Mouse (Mus musculus): ENCODE results near the gene Lrrd1. TPM values are rescaled to one million over a fixed set of nuclear protein-coding genes. Genes with fewer than 3 reads are reported as not detected.
"Not testable (repeated sequence)": the region's sequence is repeated elsewhere in the genome, so short reads cannot be mapped to it uniquely, and the experiment has no call there.

Lrrd1 gene
- not detected in 2 replicates for total RNA-seq (2015)
- total RNA-seq (2017) = 0.03 and 0.12 TPM in 2 replicates

- no peak for ATAC-seq (replicated peaks; ENCODE audit: poor library complexity)
Observed at GRCm38 (mm10) chr5:3845026-3845425, at the start of gene Lrrd1. Lrrd1 (plus strand) TSS chr5:3845173.

GRCm38 (mm10) chr5:3797101-3797500 lies 47.9 kb upstream of the Lrrd1 start:
- ATAC-seq (replicated peaks; ENCODE audit: poor library complexity) = not testable (repeated sequence)

- not testable (repeated sequence) for ATAC-seq (replicated peaks; ENCODE audit: poor library complexity)
Observed at GRCm38 (mm10) chr5:3798656-3799055, 46.3 kb upstream of the Lrrd1 start.

DNA sequence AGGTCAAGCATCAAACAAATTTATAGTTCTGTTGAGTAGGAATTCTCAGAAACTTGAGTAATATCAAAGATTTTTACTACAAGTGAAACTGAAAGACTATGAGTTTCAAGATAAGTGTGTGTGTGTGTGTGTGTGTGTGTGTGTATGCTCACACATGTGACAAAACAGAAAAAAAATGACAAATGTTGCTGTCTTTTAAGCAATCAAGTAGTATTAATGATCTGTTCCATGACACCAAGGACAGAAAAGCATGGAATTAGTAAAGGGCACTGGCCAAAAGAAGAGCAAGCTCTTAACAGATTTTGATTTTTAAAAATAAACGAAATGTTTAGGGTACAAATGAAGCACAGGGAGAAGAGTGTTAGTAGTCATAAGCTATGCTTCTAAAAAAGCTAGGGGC lies 44.9 kb upstream of the Lrrd1 start:
- ATAC-seq (replicated peaks; ENCODE audit: poor library complexity) = no peak

DNA sequence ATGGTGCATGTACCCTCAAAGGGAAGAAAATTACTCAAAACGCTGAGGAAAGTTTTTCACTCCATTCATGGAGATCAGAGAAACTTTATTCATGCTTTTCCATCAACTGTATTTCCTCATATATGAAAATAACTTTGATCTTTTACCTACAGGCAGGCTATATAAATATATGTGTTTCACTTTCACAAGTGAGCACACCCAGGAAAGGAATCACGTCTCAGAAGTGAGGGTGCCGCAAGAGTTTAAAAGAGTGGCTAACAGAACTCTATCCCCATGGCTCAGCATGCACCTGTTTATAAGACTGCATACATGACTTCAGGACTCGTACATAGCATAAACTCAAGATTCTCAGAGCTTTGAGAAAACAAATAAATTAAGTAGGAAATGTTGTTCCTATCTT lies 44.1 kb upstream of the Lrrd1 start:
- ATAC-seq (replicated peaks; ENCODE audit: poor library complexity) = no peak

DNA sequence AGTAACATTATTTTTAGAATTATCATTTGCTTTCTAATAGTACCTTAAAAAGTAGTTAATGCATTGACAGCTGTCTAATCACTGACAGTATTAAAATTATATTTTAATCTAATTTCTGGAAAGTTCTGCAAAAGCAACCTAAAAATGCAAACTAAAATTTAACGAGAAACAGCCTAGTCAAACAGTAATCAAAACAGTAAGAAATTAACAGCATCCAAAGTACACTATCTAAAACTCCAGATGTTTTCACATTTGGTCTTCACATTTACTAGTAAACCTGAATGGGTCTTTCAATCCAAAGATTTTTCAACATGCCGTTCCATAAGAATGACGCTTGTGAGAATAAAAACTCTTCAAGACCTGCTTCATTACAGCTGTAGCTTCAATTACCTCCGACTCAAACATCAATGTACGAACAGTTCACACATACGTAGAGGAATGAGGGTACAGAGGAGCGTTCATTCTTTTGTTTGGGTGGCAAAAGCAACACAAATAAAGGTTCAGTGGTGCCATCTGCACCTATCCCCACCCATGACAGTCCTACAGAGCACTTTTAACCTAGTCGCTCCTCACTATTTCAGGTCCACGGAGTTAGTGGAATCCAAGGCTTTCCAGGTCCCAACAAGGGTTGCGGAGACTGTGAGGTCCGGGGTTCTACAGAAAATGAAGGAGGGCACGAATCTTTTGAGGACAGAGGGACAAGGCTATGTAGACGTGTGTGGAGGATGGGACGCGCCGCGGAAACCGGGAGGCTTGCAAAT lies 43.1 kb upstream of the Lrrd1 start:
- peak; percentile 4 for ATAC-seq (replicated peaks; ENCODE audit: poor library complexity)

- peak; percentile 82 for ATAC-seq (replicated peaks; ENCODE audit: poor library complexity)
Observed at GRCm38 (mm10) chr5:3802433-3803291, 42.3 kb upstream of the Lrrd1 start, which contains the start of the genes Ankib1 and Krit1. Ankib1 (minus strand) TSS chr5:3802925. Krit1 (plus strand) TSS chr5:3803184.

GRCm38 (mm10) chr5:3803292-3804165 lies 41.4 kb upstream of the Lrrd1 start:
- peak; percentile 69 for ATAC-seq (replicated peaks; ENCODE audit: poor library complexity)

DNA sequence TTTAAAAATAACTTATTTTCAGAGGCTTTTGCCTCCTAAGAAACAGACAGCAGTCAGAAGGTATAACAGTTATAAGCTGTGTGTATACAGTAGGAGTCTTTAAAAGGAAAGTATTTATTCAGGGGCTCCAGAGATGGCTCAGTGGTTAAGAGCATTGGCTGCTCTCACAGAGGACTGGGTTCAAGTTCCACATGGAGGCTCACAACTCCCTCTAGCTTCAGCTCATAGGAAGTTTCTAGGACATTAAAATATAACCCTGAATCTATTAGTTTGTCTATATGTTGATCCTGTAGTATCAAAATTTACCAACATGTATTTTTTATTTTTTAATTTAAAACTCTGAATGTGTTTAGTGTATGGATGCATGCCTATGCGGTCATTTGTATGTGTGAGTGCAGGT lies 36.5 kb upstream of the Lrrd1 start:
- peak; percentile 70 for ATAC-seq (replicated peaks; ENCODE audit: poor library complexity)

GRCm38 (mm10) chr5:3834107-3834506 lies 10.9 kb upstream of the Lrrd1 start:
- ATAC-seq (replicated peaks; ENCODE audit: poor library complexity) = no peak

GRCm38 (mm10) chr5:3870161-3870560 lies 25.2 kb downstream of the Lrrd1 start:
- no peak for ATAC-seq (replicated peaks; ENCODE audit: poor library complexity)

DNA sequence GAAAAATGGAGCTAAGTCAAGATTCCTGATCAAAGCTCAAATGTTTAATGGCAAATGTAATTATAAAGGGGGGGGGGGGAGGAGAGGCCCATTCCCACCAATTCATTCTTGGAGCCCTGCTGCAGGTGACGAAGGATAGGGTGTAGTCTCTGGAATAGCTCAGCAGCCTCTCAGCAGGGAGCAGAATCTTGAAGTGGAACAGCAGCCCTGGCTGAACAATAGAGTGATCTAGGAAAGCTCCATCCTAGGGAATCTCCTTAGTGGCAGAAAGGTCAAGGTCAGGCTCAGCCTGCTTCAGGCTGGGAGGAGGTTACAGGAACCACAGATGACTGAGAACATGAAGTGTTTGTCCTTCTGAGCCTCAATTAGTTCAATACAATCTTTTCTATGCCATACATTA lies 27.4 kb downstream of the Lrrd1 start:
- ATAC-seq (replicated peaks; ENCODE audit: poor library complexity) = no peak

DNA sequence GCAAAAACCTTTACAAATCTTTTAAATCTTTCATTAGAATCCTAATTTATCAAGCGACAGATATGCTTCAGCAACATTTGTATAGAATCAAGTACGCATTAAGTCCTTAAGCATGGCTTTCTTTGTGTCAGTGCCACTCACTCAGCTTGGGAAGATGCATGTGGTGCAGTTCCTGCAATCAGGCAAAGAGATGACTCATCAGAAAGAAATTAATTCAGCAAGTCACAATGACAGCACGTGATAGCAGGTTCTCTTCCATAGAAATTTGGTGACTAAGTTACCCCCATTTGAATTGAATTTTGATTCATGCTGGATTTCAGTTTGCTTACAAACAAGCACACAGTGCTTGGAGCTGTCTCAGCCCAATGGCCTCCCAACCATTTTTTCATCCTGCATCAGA lies 28.5 kb downstream of the Lrrd1 start:
- ATAC-seq (replicated peaks; ENCODE audit: poor library complexity) = no peak

- ATAC-seq (replicated peaks; ENCODE audit: poor library complexity) = not testable (repeated sequence)
Observed at GRCm38 (mm10) chr5:3886862-3887261, 41.9 kb downstream of the Lrrd1 start.

- no peak for ATAC-seq (replicated peaks; ENCODE audit: poor library complexity)
Observed at GRCm38 (mm10) chr5:3889201-3889600, 44.2 kb downstream of the Lrrd1 start.

GRCm38 (mm10) chr5:3893459-3894293 lies 48.7 kb downstream of the Lrrd1 start, which contains the start of gene Mterf1a:
Mterf1a (minus strand) TSS chr5:3893933.
- ATAC-seq (replicated peaks; ENCODE audit: poor library complexity) = peak; percentile 99

DNA sequence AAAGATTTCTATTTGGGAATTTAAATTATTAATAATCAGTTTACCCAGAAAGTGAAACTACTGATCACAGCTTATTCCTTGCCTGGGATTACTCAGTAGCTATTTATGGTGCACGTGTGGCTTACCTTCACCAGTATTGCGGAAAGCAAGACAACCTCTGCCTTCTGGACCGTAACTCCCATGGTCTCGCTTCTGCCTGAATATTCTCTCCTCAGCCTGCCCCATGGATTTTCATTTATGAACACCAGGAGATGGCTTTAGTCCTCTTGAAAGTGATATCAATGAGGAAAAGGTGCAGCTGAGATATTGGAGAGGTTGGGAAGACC lies 49.3 kb downstream of the Lrrd1 start:
- not testable (repeated sequence) for ATAC-seq (replicated peaks; ENCODE audit: poor library complexity)

GRCm38 (mm10) chr5:3905471-3905870 lies 60.5 kb downstream of the Lrrd1 start:
- peak; percentile 99 for ATAC-seq (replicated peaks; ENCODE audit: poor library complexity)
